Mouse (Mus musculus) lung, postnatal 0 days (tissue): Measurements from ENCODE around the gene Tsc22d4.

Source experiments
- CTCF ChIP-seq: IDR thresholded peaks from 2 replicates; pipeline ENCODE4 v1.5.1; 2016; ENCODE audit warnings: antibody characterized with exemption, mild to moderate bottlenecking
- EP300 ChIP-seq: IDR thresholded peaks from 2 replicates; pipeline ENCODE4 v1.6.1; 2016; ENCODE audit warnings: antibody characterized with exemption, mild to moderate bottlenecking, control low read depth

DNA sequence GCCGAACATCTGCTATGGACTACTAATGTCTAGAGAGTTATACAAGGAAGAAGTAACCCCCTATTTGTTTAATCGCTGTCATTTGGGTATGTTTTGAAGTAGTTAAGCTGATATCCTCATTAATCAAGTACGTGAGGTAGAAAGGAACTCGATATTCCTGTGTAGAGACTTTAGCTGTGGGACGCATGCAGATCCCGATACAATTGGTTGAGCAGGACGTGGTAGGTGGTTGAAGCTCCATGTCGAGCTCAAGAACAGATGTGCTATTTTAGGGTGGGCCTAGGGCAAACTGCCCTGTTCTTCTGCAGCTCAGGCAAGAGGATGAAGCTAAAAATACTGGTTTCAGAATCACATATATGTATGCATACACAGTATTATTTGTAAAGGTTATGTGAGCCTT is 29.8 kb upstream of the Tsc22d4 start:
- no peak for TF ChIP-seq CTCF
- TF ChIP-seq EP300, result no peak
